Mouse (Mus musculus) liver, embryonic 15.5 days (tissue): Measurements from ENCODE around the gene Ccdc152. TPM values are rescaled to one million over a fixed set of nuclear protein-coding genes. Genes with fewer than 3 reads are reported as not detected.

ENCODE experiments used
- polyA plus RNA-seq: library from polyadenylated mRNA; unstranded; fragments of >200 nt; fragmentation: Nextera tagmentation; extraction: Ambion mirVana; gene quantifications from 2 replicates; pipeline ENCODE4 v1.2.1, GENCODE M21; 2015

The Ccdc152 gene
- polyA plus RNA-seq, 1 experiment from 2014 or later = 0.78 TPM

Other genes with a start within 250 kb of the Ccdc152 start
- gene Selenop, start 35.0 kb downstream of the Ccdc152 start, polyA plus RNA-seq = 703 and 863 TPM in 2 replicates